Mouse (Mus musculus): ENCODE results near the gene Hmg20a.

- TF ChIP-seq CTCF (IDR thresholded peaks at IDR 0.05; ENCODE audit: low read depth, low read length) (no peak), GATA1 (IDR thresholded peaks at IDR 0.05; ENCODE audit: borderline replicate concordance, low read length) (no peak)
Measured at GRCm38 (mm10) chr9:56417415-56417947, 928 bp upstream of the Hmg20a start.
